Mouse (Mus musculus) bone marrow macrophage, adult 2 months (primary cell): ENCODE data around the gene Nxpe4.

Source experiments
- CTCF ChIP-seq: IDR thresholded peaks from 2 replicates; pipeline ENCODE4 v1.5.1; 2012; ENCODE audit warnings: low read depth, mild to moderate bottlenecking, low read length, moderate library complexity
- POLR2A ChIP-seq: IDR thresholded peaks from 2 replicates; pipeline ENCODE4 v1.6.1; 2012; ENCODE audit warnings: mild to moderate bottlenecking, low read depth, low read length, borderline replicate concordance

GRCm38 (mm10) chr9:48236455-48236854, 74.6 kb downstream of the Nxpe4 start:
- TF ChIP-seq CTCF (no peak), POLR2A (no peak)
